Mouse (Mus musculus) G1E-ER4 (cell line): ENCODE measurements around the gene Ankdd1b. TPM values are rescaled to one million over a fixed set of nuclear protein-coding genes. Genes with fewer than 3 reads are reported as not detected.

Source experiments
- GATA1 ChIP-seq: IDR thresholded peaks from one replicate; pipeline ENCODE4 v1.8.0; 2012; ENCODE audit warnings: low read length, inconsistent platforms
- polyA plus RNA-seq: library from polyadenylated mRNA; stranded (reverse); fragments of >175 nt; gene quantifications from 2 replicates; pipeline ENCODE4 v1.2.3, GENCODE M21; 2012

Ankdd1b gene
- polyA plus RNA-seq, 1 experiment: not detected

DNA sequence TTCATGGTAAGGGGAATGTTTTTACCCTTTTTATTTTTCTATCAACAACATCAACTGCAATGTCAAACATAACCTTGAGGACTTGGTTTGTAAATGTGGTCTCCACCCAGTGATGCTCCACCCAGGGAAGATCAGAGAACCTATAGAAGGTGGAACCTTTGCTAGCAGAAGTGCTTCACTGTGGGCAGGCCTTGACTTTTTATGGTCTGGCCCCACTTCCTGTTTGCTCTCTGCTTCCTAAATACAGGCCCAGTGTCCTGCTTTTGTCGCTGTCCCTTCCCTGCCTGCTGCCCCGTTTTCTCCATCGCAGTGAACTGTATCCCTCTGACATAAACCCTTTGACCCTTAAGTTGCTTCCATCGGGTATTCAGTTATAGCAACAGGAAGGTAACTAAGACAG, 93.1 kb downstream of the Ankdd1b start:
- no peak for TF ChIP-seq GATA1

GRCm38 (mm10) chr13:96376871-96377270, 94.1 kb downstream of the Ankdd1b start:
- TF ChIP-seq GATA1: no peak

DNA sequence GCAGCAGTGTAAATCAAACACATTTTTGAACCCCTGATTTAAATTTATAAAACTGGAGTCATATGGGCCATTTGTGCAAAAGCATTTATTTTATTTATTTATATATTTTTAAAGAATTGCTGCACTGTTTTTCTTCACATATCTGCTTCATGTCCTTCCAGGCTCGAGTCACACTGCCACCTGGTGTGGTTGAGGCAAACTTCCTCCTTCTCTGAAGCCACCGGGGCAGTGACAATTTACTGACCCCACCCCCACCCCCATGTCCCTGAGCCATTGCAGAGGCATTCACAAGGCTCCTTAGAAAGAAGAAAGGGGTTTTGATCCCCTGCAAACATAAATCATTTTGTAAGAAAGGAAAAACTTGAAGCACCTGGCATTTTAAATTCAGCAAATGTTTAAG, 95.5 kb downstream of the Ankdd1b start:
- TF ChIP-seq GATA1: no peak

Other genes starting within 250 kb of the Ankdd1b start
- gene Poc5, start 82.9 kb downstream of the Ankdd1b start, polyA plus RNA-seq: 10.0 and 15.3 TPM in 2 replicates
- gene Gm17622, start 19.5 kb upstream of the Ankdd1b start, polyA plus RNA-seq: not detected in 2 replicates
- 0.21 and 0.41 TPM in 2 replicates for gene Polk, start 71.4 kb upstream of the Ankdd1b start, polyA plus RNA-seq
- 27.4 and 34.7 TPM in 2 replicates for gene Col4a3bp, start 71.4 kb upstream of the Ankdd1b start, polyA plus RNA-seq
- gene Hmgcr, start 199.7 kb upstream of the Ankdd1b start, polyA plus RNA-seq: 17.5 and 20.0 TPM in 2 replicates